Mouse (Mus musculus) bone marrow macrophage, adult 2 months (primary cell): ENCODE data around the gene Faf1. TPM values are rescaled to one million over a fixed set of nuclear protein-coding genes. Genes with fewer than 3 reads are reported as not detected.

Source experiments
- H3K27ac ChIP-seq: 2 replicates; pipeline ENCODE4 v1.5.1; 2012; ENCODE audit warnings: low read depth, low read length; ENCODE audit not compliant: insufficient read depth
- H3K4me1 ChIP-seq: 2 replicates; pipeline ENCODE4 v1.6.1; 2012; ENCODE audit warnings: low read length; ENCODE audit not compliant: control insufficient read depth, insufficient read depth
- H3K4me3 ChIP-seq: 2 replicates; pipeline ENCODE4 v1.5.1; 2012; ENCODE audit warnings: mild to moderate bottlenecking, low read length, moderate library complexity; ENCODE audit not compliant: insufficient read depth
- CTCF ChIP-seq: IDR thresholded peaks from 2 replicates; pipeline ENCODE4 v1.5.1; 2012; ENCODE audit warnings: low read depth, mild to moderate bottlenecking, low read length, moderate library complexity
- POLR2A ChIP-seq: IDR thresholded peaks from 2 replicates; pipeline ENCODE4 v1.6.1; 2012; ENCODE audit warnings: mild to moderate bottlenecking, low read depth, low read length, borderline replicate concordance
- polyA plus RNA-seq: library from polyadenylated mRNA; stranded (reverse); fragments of >200 nt; gene quantifications from 2 replicates; pipeline ENCODE4 v1.2.4, GENCODE M21; 2012; ENCODE audit not compliant: missing spikeins, insufficient read depth, insufficient read length

Faf1 gene
- polyA plus RNA-seq, 1 experiment: 22.3 TPM

DNA sequence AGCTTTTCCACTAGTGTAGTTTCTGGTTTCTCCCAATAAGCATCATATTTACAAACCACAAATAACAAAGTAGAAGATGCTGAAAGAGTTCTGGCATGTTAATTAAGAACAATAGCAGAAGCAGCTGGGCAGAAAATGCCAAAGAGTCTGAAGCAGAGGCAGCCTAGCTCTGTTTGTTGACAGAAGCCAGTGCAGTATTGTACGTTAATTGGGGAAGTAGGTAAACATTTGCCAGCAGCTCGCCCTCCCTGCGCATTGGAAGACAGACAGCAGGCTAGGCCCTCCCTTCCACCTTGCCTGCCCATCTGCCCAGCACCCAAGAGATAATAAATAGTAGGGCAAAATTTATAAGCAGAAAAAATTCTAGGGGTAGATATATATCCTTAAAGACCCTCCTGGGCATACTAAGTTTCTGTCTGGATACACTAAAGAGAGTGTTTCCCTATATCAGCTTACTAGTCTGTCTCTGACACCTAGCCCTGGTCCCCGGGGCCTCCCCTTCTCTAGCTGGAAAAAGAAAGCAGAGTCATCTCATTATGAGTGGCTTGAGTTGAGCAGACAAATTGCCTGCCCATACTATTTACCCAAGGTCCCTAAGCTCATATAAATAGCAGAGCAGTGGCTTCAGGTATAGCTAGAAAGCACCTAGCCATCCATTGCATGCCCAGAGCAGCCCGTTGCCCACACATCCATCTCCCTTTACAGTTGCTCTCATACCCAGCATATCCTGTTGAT is 284.0 kb downstream of the Faf1 start:
- Histone ChIP-seq H3K4me1 (peaks cover 3% of the 10 kb centered on the region), H3K4me3 (no peak overlapping the region), H3K27ac (no peak overlapping the region)
- TF ChIP-seq POLR2A: no peak
- TF ChIP-seq CTCF: no peak

DNA sequence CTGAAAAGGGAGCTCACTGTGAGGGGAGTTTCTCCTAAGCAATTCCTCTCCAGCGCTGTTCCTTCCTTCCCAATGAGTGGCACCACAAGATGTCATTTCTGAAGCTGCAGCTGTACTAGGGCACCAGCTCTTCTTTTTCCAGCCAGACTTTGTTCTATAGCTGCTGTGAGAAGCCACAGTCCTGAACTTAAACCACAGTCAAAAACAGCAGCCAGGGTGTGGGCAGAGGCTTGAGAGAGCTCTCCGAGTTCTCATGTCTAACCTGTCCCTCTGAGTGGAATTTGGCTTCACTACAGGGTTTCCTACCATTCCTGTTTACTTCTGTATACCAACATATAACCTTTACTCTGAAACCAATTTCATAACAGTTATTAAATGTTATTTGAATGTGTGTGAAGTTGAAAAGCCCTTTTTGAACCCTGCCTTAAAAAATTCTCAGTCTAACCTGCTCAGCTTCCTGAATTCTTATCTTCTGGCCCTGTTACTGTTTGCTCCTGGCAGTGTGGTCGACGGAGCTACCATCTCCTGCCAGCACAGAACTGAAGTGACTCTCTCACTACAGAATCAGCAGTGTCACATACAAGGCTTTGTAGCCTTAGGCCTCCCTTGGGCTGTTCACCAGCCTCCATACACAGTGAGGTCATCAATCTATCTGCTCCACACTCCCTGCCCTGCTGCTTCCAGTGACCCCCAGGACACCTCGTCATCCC is 287.3 kb downstream of the Faf1 start:
- Histone ChIP-seq H3K4me3 (no peak overlapping the region), H3K4me1 (no peaks in the 10 kb centered on the region), H3K27ac (no peak overlapping the region)
- TF ChIP-seq POLR2A (no peak), CTCF (no peak)

DNA sequence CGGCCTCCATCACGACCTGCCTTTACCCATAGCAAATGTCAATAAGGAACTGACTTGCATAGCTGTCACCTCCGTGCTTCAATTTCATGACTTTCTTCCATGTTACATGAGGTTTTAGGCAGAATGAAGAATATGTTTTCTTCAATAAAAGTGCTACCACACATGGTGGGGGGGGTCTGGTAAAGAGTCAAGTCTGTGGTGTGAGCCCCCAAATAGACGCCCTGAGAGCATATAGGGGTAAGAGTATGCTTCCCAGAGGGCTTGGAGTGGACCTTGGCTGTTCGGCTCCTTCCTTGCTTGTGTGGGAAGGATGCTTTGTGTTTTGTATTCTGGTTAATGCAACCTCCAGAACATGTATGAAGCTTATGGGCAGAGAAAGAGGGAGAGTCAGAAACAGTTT is 293.2 kb downstream of the Faf1 start:
- TF ChIP-seq POLR2A: no peak
- TF ChIP-seq CTCF: no peak
- no peak overlapping the region for H3K27ac ChIP-seq
- H3K4me1 ChIP-seq: no peaks in the 10 kb centered on the region
- no peak overlapping the region for H3K4me3 ChIP-seq

DNA sequence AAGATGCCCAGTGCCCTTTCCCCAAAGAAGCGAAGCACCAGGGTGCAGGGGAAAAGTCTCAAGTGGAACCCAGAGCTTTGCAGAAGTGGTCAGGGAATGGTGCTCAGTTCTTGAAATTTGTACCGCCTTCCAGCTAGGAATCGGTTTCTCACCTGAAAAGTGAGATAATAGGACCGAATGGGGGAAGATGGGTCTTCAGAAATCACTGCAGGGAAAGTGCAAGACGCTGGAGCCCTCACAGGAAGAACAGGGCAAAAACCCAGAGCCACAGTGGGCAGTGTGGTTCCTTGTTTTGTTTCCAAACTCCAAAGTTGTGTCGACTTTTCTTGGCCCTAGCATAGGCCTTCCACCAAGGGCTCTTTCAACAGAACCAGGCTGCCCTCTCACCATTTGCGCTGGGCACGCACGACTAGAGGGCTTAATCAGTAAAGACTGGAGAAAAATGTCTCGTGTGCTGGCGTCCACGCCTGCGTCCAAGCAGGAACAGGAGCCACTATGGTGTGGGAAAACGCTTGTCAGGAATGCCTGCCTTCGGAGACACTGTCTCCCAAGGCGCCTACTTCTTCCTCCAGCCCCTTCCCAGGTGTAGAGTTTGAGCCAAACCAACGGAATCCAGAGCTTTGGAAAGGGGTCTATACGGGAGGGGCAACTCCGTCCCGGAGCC is 297.7 kb downstream of the Faf1 start:
- Histone ChIP-seq H3K27ac (no peak overlapping the region), H3K4me3 (no peak overlapping the region), H3K4me1 (no peaks in the 10 kb centered on the region)
- TF ChIP-seq POLR2A: no peak
- TF ChIP-seq CTCF: no peak

DNA sequence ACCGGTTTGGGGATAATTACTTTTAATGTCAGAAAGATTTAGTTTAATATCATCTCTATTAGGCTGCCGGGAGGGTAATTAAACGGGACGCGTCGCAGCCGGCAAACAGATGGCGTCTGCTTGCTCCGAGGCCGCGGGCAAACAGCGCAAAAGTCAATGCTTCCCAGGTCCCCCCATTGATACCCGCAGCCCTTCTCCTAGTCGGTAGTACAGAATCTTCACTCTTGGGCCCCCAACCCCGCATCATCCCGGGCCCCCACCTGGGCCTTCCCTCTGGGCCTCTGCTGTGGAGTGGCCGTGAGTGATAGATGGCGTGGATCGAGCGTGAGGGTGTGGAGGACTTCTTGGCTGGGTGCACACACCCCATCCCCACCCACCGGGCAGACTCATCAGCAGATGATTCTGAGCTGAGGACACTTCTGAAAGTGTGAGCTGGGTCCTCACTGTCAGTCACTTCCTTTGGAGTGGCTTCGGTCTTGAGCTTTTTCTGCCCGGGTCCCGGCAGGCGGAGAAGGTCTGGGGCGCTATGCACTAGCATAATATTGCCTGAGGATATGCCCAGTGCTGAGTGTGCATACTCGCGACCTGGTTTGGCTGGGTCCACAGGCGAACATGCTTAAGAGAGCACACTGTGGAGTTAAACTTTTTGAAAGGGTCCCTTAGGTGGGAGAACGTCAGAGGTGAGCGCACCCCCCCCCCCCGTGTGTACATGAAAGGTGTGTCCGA is 298.4 kb downstream of the Faf1 start:
- TF ChIP-seq POLR2A (no peak), CTCF (no peak)

DNA sequence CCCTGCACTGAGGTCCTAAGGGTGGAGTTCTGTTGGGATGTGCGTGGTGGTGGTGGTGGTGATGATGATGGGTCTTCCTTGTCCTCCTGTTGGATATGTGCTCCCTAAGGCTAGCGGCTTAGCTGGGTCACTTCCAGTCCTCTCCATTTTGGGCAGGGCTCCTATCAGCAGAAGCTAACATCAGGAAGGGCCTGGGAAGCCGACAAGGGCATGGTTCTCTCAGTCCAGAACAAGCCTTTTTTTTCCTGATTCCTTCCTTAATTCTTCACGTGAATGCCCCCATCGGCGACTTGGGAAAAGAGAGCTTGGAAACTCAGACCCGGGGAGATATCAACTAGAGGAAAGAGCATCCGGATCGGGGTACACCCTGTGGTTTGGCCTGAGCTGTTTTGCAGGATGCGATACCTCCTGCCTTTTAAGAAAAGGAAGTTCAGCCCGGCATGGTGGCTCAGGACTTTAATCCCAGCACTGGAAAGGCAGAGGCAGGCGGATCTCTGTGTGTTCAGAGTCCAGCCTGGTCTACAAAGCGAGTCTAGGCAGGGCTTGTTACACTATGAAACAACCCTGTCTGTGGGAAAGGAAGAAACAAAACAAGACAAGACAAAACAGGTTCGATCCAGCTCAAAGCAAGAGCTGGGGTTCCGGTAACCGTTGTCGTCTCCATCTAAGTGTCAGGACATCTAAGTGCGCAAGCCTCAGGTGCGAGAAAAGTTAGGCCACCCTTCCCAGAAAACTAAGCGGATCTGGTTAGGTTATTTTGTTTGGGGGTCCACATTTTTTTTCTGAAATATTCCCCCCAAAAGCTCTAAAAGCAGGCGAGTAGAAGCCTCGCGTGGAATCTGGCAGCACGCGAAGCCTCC is 299.2 kb downstream of the Faf1 start:
- H3K4me3 ChIP-seq: no peak overlapping the region
- no peaks in the 10 kb centered on the region for H3K4me1 ChIP-seq
- no peak overlapping the region for H3K27ac ChIP-seq
- TF ChIP-seq POLR2A: no peak
- no peak for TF ChIP-seq CTCF

More for the DNA sequence above, 298.4 kb downstream of the Faf1 start:
- no peak overlapping the region for H3K27ac ChIP-seq
- H3K4me3 ChIP-seq: no peak overlapping the region
- H3K4me1 ChIP-seq: no peaks in the 10 kb centered on the region

DNA sequence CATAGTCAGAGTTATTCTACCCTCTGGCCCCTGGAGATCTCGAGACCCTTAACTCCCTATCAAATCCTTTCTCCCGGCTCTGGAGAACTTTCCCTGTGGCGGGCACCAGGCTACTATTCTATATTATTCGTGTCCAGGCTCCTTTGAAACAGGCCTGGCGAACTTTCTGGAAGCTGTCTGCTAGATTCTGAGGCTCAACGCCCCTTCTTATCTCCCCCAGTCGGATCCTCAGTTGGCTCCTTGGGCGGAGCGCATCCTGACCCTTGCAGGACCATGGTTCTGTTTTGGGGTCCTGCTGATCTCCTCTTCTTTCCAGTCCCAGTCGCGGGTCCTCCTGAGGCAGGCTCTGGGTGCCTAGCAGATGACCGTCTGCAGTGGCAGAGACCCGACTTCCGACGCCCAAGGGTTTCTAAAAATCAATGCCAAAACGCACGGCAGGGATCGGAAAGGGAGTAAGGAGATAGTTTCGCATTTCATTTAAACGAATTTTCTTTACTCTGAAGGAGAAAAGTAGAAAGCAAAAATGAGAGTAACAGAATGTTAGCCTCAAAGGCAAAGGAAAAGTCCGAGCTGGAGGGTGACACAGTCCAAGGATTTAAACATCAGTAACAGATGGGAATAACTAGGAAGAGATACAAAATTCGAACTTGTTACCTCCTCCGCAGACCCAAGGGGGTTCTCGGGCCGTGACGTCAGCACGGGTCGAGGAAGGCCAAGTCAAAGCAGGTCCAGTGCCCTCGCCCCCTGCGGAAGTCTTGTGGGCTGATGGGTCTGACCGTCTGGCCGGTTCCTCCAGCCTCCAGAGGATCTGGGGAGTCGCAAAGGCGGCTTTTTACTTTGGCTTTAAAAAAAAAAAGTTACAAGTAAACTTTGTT is 300.1 kb downstream of the Faf1 start:
- TF ChIP-seq POLR2A (no peak), CTCF (no peak)
- Histone ChIP-seq H3K27ac (no peak overlapping the region), H3K4me3 (peak overlapping the region; percentile 27; the same call in 1 of the 2 replicates), H3K4me1 (no peaks in the 10 kb centered on the region)
